Mouse (Mus musculus) hindbrain, embryonic 14.5 days (tissue): Measurements from ENCODE around the gene Ppp1r26. TPM values are rescaled to one million over a fixed set of nuclear protein-coding genes. Genes with fewer than 3 reads are reported as not detected.
A peak's percentile ranks its signal among the peaks of the same experiment; 100 is the strongest.

ENCODE experiments used
- ATAC-seq: fragments of 200-750 bp; cut with Nextera tagmentation; 2 replicates; pipeline ENCODE4 v1.8.0; 2017; ENCODE audit warnings: moderate number of reproducible peaks, mild to moderate bottlenecking, moderate TSS enrichment, moderate library complexity; ENCODE audit not compliant: low FRiP score
- DNase-seq: peaks from one replicate; pipeline ENCODE4 v3.0.0-alpha.2; 2015; ENCODE audit warnings: low spot score
- H3K27ac ChIP-seq: fragments of 300-500 bp; sonication (generic); 2 replicates; pipeline ENCODE4 v1.5.1; 2014; ENCODE audit warnings: mild to moderate bottlenecking, moderate library complexity
- H3K27me3 ChIP-seq: fragments of 300-500 bp; sonication (generic); 2 replicates; pipeline ENCODE4 v1.6.1; 2014; ENCODE audit warnings: mild to moderate bottlenecking, low read length, mixed read lengths; ENCODE audit not compliant: control insufficient read depth, insufficient read depth
- H3K36me3 ChIP-seq: fragments of 300-500 bp; sonication (generic); replicated peaks from 2 replicates; pipeline ENCODE4 v1.6.1; 2014; ENCODE audit not compliant: control insufficient read depth, insufficient read depth
- H3K4me1 ChIP-seq: fragments of 300-500 bp; sonication (generic); replicated peaks from 2 replicates; pipeline ENCODE4 v1.6.1; 2014; ENCODE audit warnings: antibody characterized with exemption, low read length, mixed read lengths; ENCODE audit not compliant: control insufficient read depth, insufficient read depth
- H3K4me2 ChIP-seq: fragments of 300-500 bp; sonication (generic); replicated peaks from 2 replicates; pipeline ENCODE4 v1.6.1; 2014; ENCODE audit warnings: mild to moderate bottlenecking, moderate library complexity
- H3K4me3 ChIP-seq: fragments of 300-500 bp; sonication (generic); replicated peaks from 2 replicates; pipeline ENCODE4 v1.5.1; 2014; ENCODE audit warnings: mild to moderate bottlenecking, low read length
- H3K9ac ChIP-seq: fragments of 300-500 bp; sonication (generic); 2 replicates; pipeline ENCODE4 v1.6.1; 2014
- H3K9me3 ChIP-seq: fragments of 300-500 bp; sonication (generic); 2 replicates; pipeline ENCODE4 v1.6.1; 2016; ENCODE audit warnings: low read length; ENCODE audit not compliant: control insufficient read depth
- WGBS: fragments of 180-500 bp; shearing (Covaris S2); extraction: QIAGEN DNeasy Blood & Tissue Kit; methylation state at CpG from one replicate; pipeline ENCODE4 v1.1.7; 2014; 5-methylcytosine and 5-hydroxymethylcytosine counted together
- polyA plus RNA-seq: library from polyadenylated mRNA; unstranded; fragments of >200 nt; fragmentation: Nextera tagmentation; extraction: Ambion mirVana; gene quantifications from 2 replicates; pipeline ENCODE4 v1.2.1, GENCODE M21; 2014

Ppp1r26 gene
- polyA plus RNA-seq, 1 experiment from 2014 or later, result 15.9 TPM

DNA sequence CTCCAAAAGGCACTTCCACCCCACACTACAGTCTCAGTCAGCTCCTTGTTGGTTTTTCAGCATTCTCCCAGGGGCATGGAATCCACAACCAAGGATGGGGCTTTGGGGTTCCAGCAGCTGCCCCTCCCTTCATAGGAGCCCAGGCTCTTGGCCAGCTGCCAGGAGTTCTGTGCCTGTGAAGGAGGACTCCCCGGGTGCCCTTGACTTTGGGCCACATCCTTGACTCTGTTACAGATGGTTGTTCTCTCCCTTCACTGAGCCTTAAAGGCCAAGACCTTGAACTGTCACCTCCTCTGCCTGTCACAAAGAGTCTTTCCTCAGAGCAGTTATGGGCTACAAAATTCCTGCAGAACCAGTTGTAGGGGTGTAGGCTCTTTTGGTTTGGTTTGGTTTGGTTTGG lies 13.8 kb upstream of the Ppp1r26 start:
- Histone ChIP-seq H3K27ac (no peak overlapping the region), H3K4me3 (no peak overlapping the region), H3K36me3 (no peaks in the 10 kb centered on the region), H3K9ac (no peak overlapping the region), H3K27me3 (no peaks in the 10 kb centered on the region), H3K9me3 (no peaks in the 10 kb centered on the region), H3K4me2 (no peak overlapping the region), H3K4me1 (no peaks in the 10 kb centered on the region)
- 26% methylated on average over 1 of the region's 1 CpGs for WGBS
- no peak for DNase-seq
- no peak for ATAC-seq

DNA sequence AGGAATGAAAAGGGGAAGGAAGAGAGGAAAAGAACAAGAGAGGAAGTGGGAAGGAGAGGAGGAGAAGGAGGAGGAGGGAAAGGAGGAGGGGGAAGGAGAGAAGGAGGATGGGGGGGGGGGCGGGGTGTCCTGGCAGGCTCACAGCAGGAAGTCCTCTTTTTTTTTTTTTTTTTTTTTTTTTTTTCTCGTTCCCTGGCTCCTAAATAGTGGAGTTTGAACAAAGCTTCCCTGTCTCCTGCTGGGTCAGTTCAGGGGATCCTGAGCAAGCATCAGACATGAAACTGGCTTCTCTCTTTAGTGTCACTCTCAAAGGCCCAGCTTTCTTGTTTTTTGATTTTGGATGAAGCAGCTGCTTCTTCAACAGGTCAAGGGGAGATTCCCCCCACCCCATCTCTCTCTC lies 13.1 kb upstream of the Ppp1r26 start:
- Histone ChIP-seq H3K4me3 (no peak overlapping the region), H3K9me3 (no peaks in the 10 kb centered on the region), H3K9ac (no peak overlapping the region), H3K27me3 (no peaks in the 10 kb centered on the region), H3K27ac (no peak overlapping the region), H3K4me1 (no peaks in the 10 kb centered on the region), H3K36me3 (no peaks in the 10 kb centered on the region), H3K4me2 (no peak overlapping the region)
- DNase-seq (no peak), ATAC-seq (no peak)
- 40% methylated on average over 1 of the region's 2 CpGs for WGBS

DNA sequence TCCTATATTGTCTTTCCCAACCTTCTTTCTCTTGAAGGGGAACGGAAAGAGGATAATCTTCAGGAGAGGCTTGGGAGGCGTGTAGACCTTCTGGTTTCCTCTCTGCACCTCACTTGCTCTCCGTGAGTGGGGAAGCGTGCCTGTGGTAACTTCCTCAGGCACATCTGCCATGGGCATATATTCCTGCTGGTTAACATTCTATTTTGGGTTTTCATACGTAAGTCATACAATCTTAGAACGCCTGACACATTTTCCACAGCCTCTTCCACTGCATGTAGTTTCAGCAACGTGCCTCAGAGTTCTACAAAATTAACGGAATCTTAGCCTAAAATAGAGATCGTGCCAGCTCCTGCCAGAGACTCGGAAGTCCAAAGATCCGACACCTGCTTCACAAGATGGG lies 11.2 kb upstream of the Ppp1r26 start:
- Histone ChIP-seq H3K9ac (no peak overlapping the region), H3K27me3 (no peaks in the 10 kb centered on the region), H3K4me3 (no peak overlapping the region), H3K27ac (no peak overlapping the region), H3K4me1 (no peaks in the 10 kb centered on the region), H3K4me2 (no peak overlapping the region), H3K36me3 (no peaks in the 10 kb centered on the region), H3K9me3 (no peaks in the 10 kb centered on the region)
- no peak for ATAC-seq
- 93% methylated on average over 11 of the region's 11 CpGs for WGBS
- DNase-seq, result no peak

- 77% methylated on average over 6 of the region's 6 CpGs for WGBS
- peaks cover 2% of the 10 kb centered on the region for H3K4me1 ChIP-seq
- DNase-seq, result no peak
Measured at GRCm38 (mm10) chr2:28440842-28441241, 5.8 kb upstream of the Ppp1r26 start.

DNA sequence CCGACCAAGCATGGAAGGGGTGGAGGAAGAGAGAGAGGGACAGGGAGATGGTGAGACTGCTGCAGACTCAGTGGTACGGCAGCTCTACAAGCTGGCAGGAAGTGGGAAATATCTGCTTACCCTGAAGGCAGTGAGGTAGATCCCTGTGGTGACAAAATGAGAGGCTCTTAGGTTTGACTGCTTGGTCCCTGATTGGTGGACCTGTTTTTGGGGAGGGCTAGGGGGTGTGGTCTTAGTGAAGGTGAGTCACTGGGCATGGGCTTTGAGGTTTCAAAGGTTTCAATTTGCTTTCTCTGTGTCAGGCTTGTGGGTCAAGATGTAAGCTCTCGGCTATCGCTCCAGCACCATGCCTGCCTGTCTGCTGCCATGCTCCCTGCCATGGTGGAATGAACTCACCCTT lies 1.5 kb upstream of the Ppp1r26 start:
- Histone ChIP-seq H3K4me2 (no peak overlapping the region), H3K36me3 (peaks cover 11% of the 10 kb centered on the region; the same call in 1 of the 2 replicates), H3K27ac (no peak overlapping the region), H3K9ac (no peak overlapping the region), H3K9me3 (no peaks in the 10 kb centered on the region), H3K4me3 (no peak overlapping the region), H3K27me3 (no peaks in the 10 kb centered on the region), H3K4me1 (peaks cover 14% of the 10 kb centered on the region)
- WGBS, result 85% methylated on average over 4 of the region's 4 CpGs
- ATAC-seq (no peak), DNase-seq (no peak)

More at GRCm38 (mm10) chr2:28440842-28441241, 5.8 kb upstream of the Ppp1r26 start:
- Histone ChIP-seq H3K27ac (no peak overlapping the region), H3K9me3 (no peaks in the 10 kb centered on the region), H3K9ac (no peak overlapping the region), H3K4me2 (no peak overlapping the region), H3K27me3 (no peaks in the 10 kb centered on the region), H3K36me3 (no peaks in the 10 kb centered on the region), H3K4me3 (no peak overlapping the region)
- no peak for ATAC-seq

GRCm38 (mm10) chr2:28446181-28446514 lies 452 bp upstream of the Ppp1r26 start:
- Histone ChIP-seq H3K9me3 (no peaks in the 10 kb centered on the region), H3K36me3 (peaks cover 21% of the 10 kb centered on the region), H3K9ac (peak overlapping the region; percentile 92), H3K27ac (peak overlapping the region; percentile 87), H3K4me1 (peaks cover 14% of the 10 kb centered on the region), H3K27me3 (no peaks in the 10 kb centered on the region), H3K4me3 (peak overlapping the region; percentile 87), H3K4me2 (peak overlapping the region; percentile 95)
- DNase-seq (no peak), ATAC-seq (no peak)
- WGBS, result 3% methylated on average over 5 of the region's 5 CpGs

- no peak for DNase-seq
- 8% methylated on average over 11 of the region's 11 CpGs for WGBS
Measured at GRCm38 (mm10) chr2:28447315-28447670, 693 bp downstream of the Ppp1r26 start.

DNA sequence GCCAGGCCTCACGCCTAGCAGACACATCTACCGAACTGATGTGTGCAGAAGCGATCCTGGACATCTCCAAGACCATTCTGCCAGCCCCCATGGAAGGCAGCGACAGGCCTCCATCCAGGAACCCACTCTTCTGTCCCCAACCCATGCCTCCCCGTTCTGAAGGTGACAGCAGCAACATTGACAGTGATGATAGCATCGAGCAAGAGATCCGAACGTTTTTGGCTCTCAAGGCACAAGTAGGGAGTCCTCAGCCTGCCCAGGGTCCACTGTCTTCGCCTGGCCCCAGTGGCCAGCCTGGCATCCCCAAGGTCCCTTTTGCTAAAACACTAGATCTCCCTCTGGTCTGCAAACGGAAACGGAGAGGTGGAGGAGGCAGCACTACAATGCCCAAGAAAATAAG lies 5.1 kb downstream of the Ppp1r26 start:
- Histone ChIP-seq H3K4me2 (no peak overlapping the region), H3K9ac (no peak overlapping the region), H3K27me3 (no peaks in the 10 kb centered on the region), H3K27ac (no peak overlapping the region), H3K36me3 (peaks cover 54% of the 10 kb centered on the region), H3K4me3 (no peak overlapping the region), H3K4me1 (0 out of 2 replicates have a peak, but pooled peaks cover 8% of the 10 kb centered on the region), H3K9me3 (no peaks in the 10 kb centered on the region)
- DNase-seq, result no peak
- ATAC-seq, result no peak
- WGBS, result 92% methylated on average over 11 of the region's 11 CpGs

More at GRCm38 (mm10) chr2:28447315-28447670, 693 bp downstream of the Ppp1r26 start:
- H3K4me3 ChIP-seq, result peak overlapping the region; percentile 87
- ATAC-seq, result peak; percentile 33; the same call in 1 of the 2 replicates
- H3K4me2 ChIP-seq, result peak overlapping the region; percentile 95
- peaks cover 14% of the 10 kb centered on the region for H3K4me1 ChIP-seq
- H3K9ac ChIP-seq, result peak overlapping the region; percentile 92
- no peaks in the 10 kb centered on the region for H3K27me3 ChIP-seq
- peak overlapping the region; percentile 87 for H3K27ac ChIP-seq
- H3K36me3 ChIP-seq, result peaks cover 33% of the 10 kb centered on the region
- no peaks in the 10 kb centered on the region for H3K9me3 ChIP-seq

GRCm38 (mm10) chr2:28453539-28453938 lies 6.9 kb downstream of the Ppp1r26 start:
- Histone ChIP-seq H3K9ac (no peak overlapping the region), H3K4me3 (no peak overlapping the region), H3K9me3 (no peaks in the 10 kb centered on the region), H3K36me3 (peaks cover 54% of the 10 kb centered on the region), H3K27ac (no peak overlapping the region), H3K4me2 (no peak overlapping the region), H3K27me3 (no peaks in the 10 kb centered on the region), H3K4me1 (no peaks in the 10 kb centered on the region)
- ATAC-seq (no peak), DNase-seq (no peak)
- 93% methylated on average over 6 of the region's 6 CpGs for WGBS

- Histone ChIP-seq H3K27ac (no peak overlapping the region), H3K4me2 (no peak overlapping the region), H3K4me3 (no peak overlapping the region), H3K36me3 (peaks cover 28% of the 10 kb centered on the region), H3K9ac (no peak overlapping the region), H3K4me1 (no peaks in the 10 kb centered on the region), H3K9me3 (no peaks in the 10 kb centered on the region), H3K27me3 (no peaks in the 10 kb centered on the region)
- ATAC-seq (no peak), DNase-seq (no peak)
- WGBS, result 64% methylated on average over 1 of the region's 1 CpGs
Measured at GRCm38 (mm10) chr2:28456616-28457015, 10.0 kb downstream of the Ppp1r26 start.
